Mouse (Mus musculus): ENCODE results near the gene Mill1. TPM values are rescaled to one million over a fixed set of nuclear protein-coding genes. Genes with fewer than 3 reads are reported as not detected.

The Mill1 gene
- polyA plus RNA-seq, 1 experiment = not detected

- Histone ChIP-seq H3K27me3 (ENCODE audit: control insufficient read depth, insufficient read depth, insufficient read length) (no peaks in the 10 kb centered on the region), H3K4me2 (ENCODE audit: low read depth) (no peak overlapping the region), H3K4me3 (no peak overlapping the region), H3ac (ENCODE audit: control insufficient read depth, insufficient read length) (no peak overlapping the region), H3K36me3 (ENCODE audit: control insufficient read depth, insufficient read depth) (no peaks in the 10 kb centered on the region), H3K79me2 (ENCODE audit: control insufficient read depth, insufficient read depth) (no peaks in the 10 kb centered on the region)
- TF ChIP-seq TCF12 (IDR thresholded peaks at IDR 0.05; ENCODE audit: insufficient read depth, poor library complexity, severe bottlenecking) (no peak), POLR2A (IDR thresholded peaks at IDR 0.05; ENCODE audit: insufficient read length, low read depth) (no peak), POLR2AphosphoS2 (IDR thresholded peaks at IDR 0.05; ENCODE audit: insufficient read length, low read depth) (no peak)
Observed at GRCm38 (mm10) chr7:18260219-18260618, 15.1 kb downstream of the Mill1 start.

- no peaks in the 10 kb centered on the region for H3K36me3 ChIP-seq (ENCODE audit: control insufficient read depth, insufficient read depth)
- no peak overlapping the region for H3K4me2 ChIP-seq (ENCODE audit: low read depth)
- H3K79me2 ChIP-seq (ENCODE audit: control insufficient read depth, insufficient read depth) = no peaks in the 10 kb centered on the region
- no peak overlapping the region for H3K4me3 ChIP-seq
- H3K27me3 ChIP-seq (ENCODE audit: control insufficient read depth, insufficient read depth, insufficient read length) = no peaks in the 10 kb centered on the region
- TF ChIP-seq MYOD1 (IDR thresholded peaks at IDR 0.05; ENCODE audit: control insufficient read depth in 1 of 3, insufficient read length in 2 of 3, low read depth in 2 of 3) (no peak), MAX (IDR thresholded peaks at IDR 0.05; ENCODE audit: low read depth) (no peak), REST (IDR thresholded peaks at IDR 0.05; ENCODE audit: insufficient read depth, insufficient read length) (no peak), POLR2A (IDR thresholded peaks at IDR 0.05; ENCODE audit: insufficient read length, low read depth) (no peak), TCF3 (IDR thresholded peaks at IDR 0.05; ENCODE audit: insufficient read length, low read depth) (no peak), CEBPB (IDR thresholded peaks at IDR 0.05; ENCODE audit: insufficient read depth, poor library complexity, severe bottlenecking) (no peak), TCF12 (IDR thresholded peaks at IDR 0.05; ENCODE audit: insufficient read depth, poor library complexity, severe bottlenecking) (no peak), POLR2AphosphoS2 (IDR thresholded peaks at IDR 0.05; ENCODE audit: insufficient read length, low read depth) (no peak)
- no peak overlapping the region for H3ac ChIP-seq (ENCODE audit: control insufficient read depth, insufficient read length)
Observed at GRCm38 (mm10) chr7:18265089-18265488, 19.9 kb downstream of the Mill1 start.

Other genes starting within 250 kb of the Mill1 start
- gene Ceacam13, start 235.5 kb upstream of the Mill1 start, polyA plus RNA-seq (2012; fragmentation: generic; extraction: Trizol) = not detected
- gene Ceacam12, start 179.4 kb upstream of the Mill1 start, polyA plus RNA-seq (2012; fragmentation: generic; extraction: Trizol) = not detected
- gene Igfl3, start 68.9 kb upstream of the Mill1 start, polyA plus RNA-seq (2012; fragmentation: generic; extraction: Trizol) = not detected
- gene Psg18, start 109.7 kb downstream of the Mill1 start, polyA plus RNA-seq (2012; fragmentation: generic; extraction: Trizol) = not detected
- 0.66 TPM for gene Psg28, start 186.7 kb downstream of the Mill1 start, polyA plus RNA-seq (2012; fragmentation: generic; extraction: Trizol)
- 0.16 TPM for gene Psg26, start 238.8 kb downstream of the Mill1 start, polyA plus RNA-seq (2012; fragmentation: generic; extraction: Trizol)